Mouse (Mus musculus): Measurements from ENCODE around the gene Csmd2.
"Not testable (repeated sequence)": the region's sequence is repeated elsewhere in the genome, so short reads cannot be mapped to it uniquely, and the experiment has no call there.

Csmd2 gene

GRCm38 (mm10) chr4:128611726-128612125, 624.1 kb downstream of the Csmd2 start:
- not testable (repeated sequence) for DNase-seq (ENCODE audit: low spot score in 2 of 2)

GRCm38 (mm10) chr4:128613326-128613725, 625.7 kb downstream of the Csmd2 start:
- DNase-seq (ENCODE audit: low spot score in 2 of 2): no peak

GRCm38 (mm10) chr4:128615761-128616160, 628.1 kb downstream of the Csmd2 start:
- no peak for DNase-seq (ENCODE audit: low spot score in 2 of 2)
